Mouse (Mus musculus) thymus, adult 2 months (tissue): Measurements from ENCODE around the gene Slc9a7. TPM values are rescaled to one million over a fixed set of nuclear protein-coding genes. Genes with fewer than 3 reads are reported as not detected.
A peak's percentile ranks its signal among the peaks of the same experiment; 100 is the strongest.

ENCODE experiments used
- DNase-seq: peaks from one replicate; pipeline ENCODE4 v3.0.0; 2021
- H3K27ac ChIP-seq: fragments of 200-500 bp; 2 replicates; pipeline ENCODE4 v1.5.1; 2012; ENCODE audit warnings: low read length, control low read depth; ENCODE audit not compliant: control insufficient read depth, insufficient read depth
- H3K27me3 ChIP-seq: fragments of 200-500 bp; 2 replicates; pipeline ENCODE4 v1.6.1; 2012; ENCODE audit warnings: mild to moderate bottlenecking, low read length, moderate library complexity, mixed read lengths; ENCODE audit not compliant: control insufficient read depth, insufficient read depth
- H3K36me3 ChIP-seq: fragments of 200-500 bp; 2 replicates; pipeline ENCODE4 v1.6.1; 2012; ENCODE audit warnings: mild to moderate bottlenecking, low read length, moderate library complexity; ENCODE audit not compliant: control insufficient read depth, insufficient read depth
- H3K4me1 ChIP-seq: fragments of 200-500 bp; replicated peaks from 2 replicates; pipeline ENCODE4 v1.6.1; 2012; ENCODE audit warnings: low read length; ENCODE audit not compliant: control insufficient read depth, insufficient read depth
- H3K4me3 ChIP-seq: fragments of 200-500 bp; 2 replicates; pipeline ENCODE4 v1.5.1; 2012; ENCODE audit warnings: mild to moderate bottlenecking, low read length, control low read depth, moderate library complexity; ENCODE audit not compliant: control insufficient read depth, insufficient read depth
- CTCF ChIP-seq: fragments of 200-500 bp; IDR thresholded peaks from 2 replicates; pipeline ENCODE4 v1.5.1; 2012; ENCODE audit warnings: mild to moderate bottlenecking, control low read depth, low read length, moderate library complexity, borderline replicate concordance; ENCODE audit not compliant: control insufficient read depth, poor library complexity, insufficient read depth; ENCODE audit errors: extremely low read depth
- POLR2A ChIP-seq: fragments of 200-500 bp; IDR thresholded peaks from 2 replicates; pipeline ENCODE4 v1.6.1; 2012; ENCODE audit warnings: mild to moderate bottlenecking, low read length, control low read depth, moderate library complexity; ENCODE audit not compliant: control insufficient read depth, poor library complexity, insufficient read depth; ENCODE audit errors: extremely low read depth
- WGBS: fragments of 180-500 bp; shearing (Covaris S2); methylation state at CpG from one replicate; pipeline ENCODE4 v1.1.7; 2018; 5-methylcytosine and 5-hydroxymethylcytosine counted together
- polyA plus RNA-seq: library from polyadenylated mRNA; depleted of rRNA; stranded (reverse); fragments of >200 nt; gene quantifications from 2 replicates; pipeline ENCODE4 v1.2.3, GENCODE M21; 2012; rRNA removed

The Slc9a7 gene
- polyA plus RNA-seq, result 6.6 and 7.1 TPM in 2 replicates

DNA sequence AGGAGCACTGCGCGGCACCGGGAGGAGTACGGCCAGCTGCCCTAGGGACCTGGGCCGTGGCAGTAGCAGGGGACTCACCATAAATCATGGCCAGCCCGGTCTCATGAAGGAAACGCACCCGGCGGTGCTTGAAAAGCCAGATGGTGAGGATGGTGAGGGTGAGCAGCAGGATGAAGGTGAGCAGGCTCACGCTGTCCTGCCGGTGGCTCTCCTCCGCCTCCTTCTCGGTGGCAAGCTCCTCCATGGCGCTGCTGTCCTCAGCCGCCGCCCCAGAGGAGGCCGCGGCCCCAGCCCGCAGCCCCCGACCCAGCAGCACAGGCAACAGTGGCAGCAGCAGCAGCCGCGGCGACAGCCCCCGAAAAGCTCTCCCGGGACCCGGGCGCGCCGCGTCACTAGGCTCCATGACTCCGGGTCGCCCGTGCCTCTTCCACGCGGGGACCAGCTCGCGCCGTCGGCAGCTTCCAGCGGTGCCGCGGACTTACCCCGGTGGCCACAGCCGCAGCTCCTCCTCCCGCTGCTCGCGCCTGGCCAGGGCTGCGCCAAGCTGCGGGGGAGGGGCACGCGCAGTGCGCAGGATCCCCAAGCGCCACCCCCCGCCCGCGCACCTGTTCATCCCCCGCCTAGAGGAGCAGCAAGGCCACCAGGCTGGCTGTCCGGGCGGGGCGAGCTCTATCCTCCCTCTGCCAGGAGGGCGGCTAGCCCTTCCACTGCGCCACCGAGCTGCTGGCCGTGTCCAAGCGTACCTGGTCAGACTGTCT, at the start of gene Slc9a7:
Gene Slc9a7, minus strand, starts transcription at position 526 of the 758 bp plus-strand sequence.
- Histone ChIP-seq H3K4me3 (peak within 1 kb of the TSS; percentile 96), H3K27me3 (no peaks in the 10 kb centered on the region), H3K27ac (no peak within 1 kb of the TSS), H3K36me3 (no peaks in the 10 kb centered on the region), H3K4me1 (peaks cover 11% of the 10 kb centered on the region)
- under 1% methylated on average over 51 of the region's 65 CpGs for WGBS
- no peak for TF ChIP-seq POLR2A
- no peak for TF ChIP-seq CTCF
- peak; percentile 68 for DNase-seq

DNA sequence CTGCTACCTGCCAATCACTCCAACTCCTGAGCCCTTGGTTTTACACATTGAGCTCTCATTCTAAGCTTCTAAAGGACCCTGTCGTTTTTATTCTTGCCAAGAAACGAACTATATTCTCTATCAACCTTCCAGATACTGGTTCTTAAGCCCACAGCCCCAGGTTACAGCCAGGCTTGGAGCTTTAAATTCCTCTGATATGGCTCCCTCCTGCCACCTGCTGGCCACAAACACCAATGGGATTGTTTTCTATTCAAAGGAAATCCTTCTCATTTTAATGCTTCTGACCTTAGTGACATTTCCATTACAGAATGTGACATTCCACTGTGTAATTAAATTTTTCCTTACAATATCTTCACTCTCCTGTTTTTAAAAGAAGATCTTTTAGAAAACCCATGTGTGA, 44.1 kb upstream of the Slc9a7 start:
- WGBS, result 19% methylated on average over 2 of the region's 2 CpGs
- no peaks in the 10 kb centered on the region for H3K4me1 ChIP-seq

DNA sequence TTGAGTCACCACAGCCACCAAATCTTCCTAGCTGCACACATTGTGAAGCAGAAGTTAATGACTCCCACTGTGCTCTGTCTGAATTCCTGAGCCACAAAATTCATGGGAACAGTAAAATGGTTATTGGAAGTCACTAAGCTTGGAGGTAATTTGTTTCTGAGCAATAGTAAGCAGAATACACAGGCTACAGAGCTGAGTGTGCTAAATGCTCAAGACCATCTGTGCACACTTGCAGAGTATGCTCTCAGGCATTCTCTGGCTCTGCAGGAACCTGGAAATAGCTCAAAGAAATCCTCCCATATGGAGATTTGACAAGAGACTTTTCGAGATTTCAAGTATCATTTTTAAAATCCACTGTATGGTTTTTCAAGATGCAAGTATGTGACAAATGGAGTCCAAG, 41.1 kb upstream of the Slc9a7 start:
- H3K4me3 ChIP-seq, result no peak overlapping the region
- WGBS, result 88% methylated on average over 1 of the region's 1 CpGs

More for the DNA sequence above, 44.1 kb upstream of the Slc9a7 start:
- H3K4me3 ChIP-seq, result no peak overlapping the region
- DNase-seq, result peak; percentile 41
- H3K36me3 ChIP-seq, result no peaks in the 10 kb centered on the region
- TF ChIP-seq CTCF (no peak), POLR2A (no peak)
- no peaks in the 10 kb centered on the region for H3K27me3 ChIP-seq
- H3K27ac ChIP-seq, result no peak overlapping the region

DNA sequence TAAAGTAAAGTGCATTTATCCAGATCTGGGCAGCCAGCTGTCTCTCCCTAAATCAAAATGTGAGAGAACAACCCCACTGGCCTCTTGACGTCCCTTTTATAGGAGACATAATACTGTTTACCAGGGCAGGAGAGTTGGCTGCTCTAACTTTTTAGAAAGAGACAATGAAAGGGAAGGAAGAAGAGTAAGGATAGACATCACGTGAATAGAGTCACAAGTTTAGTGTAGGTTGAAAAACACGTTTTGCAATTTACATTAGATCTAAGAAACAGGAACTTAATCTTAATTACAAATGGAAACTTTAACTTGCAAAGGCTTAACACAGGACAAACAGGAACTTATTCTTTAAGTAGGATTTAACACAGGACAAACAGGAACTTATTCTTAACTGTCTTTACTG, 15.6 kb upstream of the Slc9a7 start:
- TF ChIP-seq CTCF, result no peak
- TF ChIP-seq POLR2A, result no peak
- Histone ChIP-seq H3K36me3 (no peaks in the 10 kb centered on the region), H3K4me3 (no peak overlapping the region), H3K27ac (no peak overlapping the region), H3K4me1 (no peaks in the 10 kb centered on the region), H3K27me3 (no peaks in the 10 kb centered on the region)
- 31% methylated on average over 3 of the region's 3 CpGs for WGBS
- DNase-seq, result no peak

More for the DNA sequence above, 41.1 kb upstream of the Slc9a7 start:
- H3K27me3 ChIP-seq, result no peaks in the 10 kb centered on the region
- DNase-seq, result no peak
- no peaks in the 10 kb centered on the region for H3K4me1 ChIP-seq
- H3K36me3 ChIP-seq, result no peaks in the 10 kb centered on the region
- TF ChIP-seq CTCF (no peak), POLR2A (no peak)
- H3K27ac ChIP-seq, result no peak overlapping the region

DNA sequence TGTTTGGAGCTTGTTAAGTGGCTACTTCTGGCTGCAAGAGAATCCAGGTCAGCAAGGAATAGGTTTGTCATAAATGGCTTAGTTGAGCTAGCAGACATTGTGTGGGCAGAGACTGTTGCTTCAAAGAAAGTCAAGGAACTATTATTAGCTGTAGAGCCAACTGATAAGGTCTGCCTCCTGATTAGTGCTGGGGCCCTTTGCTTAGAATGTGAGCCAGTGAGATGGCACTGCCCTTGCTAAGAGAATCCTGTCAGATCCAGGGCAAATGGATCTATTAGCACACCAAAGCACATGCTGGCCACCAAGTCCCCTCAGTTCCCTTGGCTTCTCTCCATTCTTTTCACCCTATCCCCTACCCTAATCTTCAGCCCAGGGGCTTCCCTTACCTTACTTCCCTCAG, 14.3 kb upstream of the Slc9a7 start:
- Histone ChIP-seq H3K36me3 (no peaks in the 10 kb centered on the region), H3K27me3 (no peaks in the 10 kb centered on the region), H3K4me1 (no peaks in the 10 kb centered on the region), H3K27ac (no peak overlapping the region), H3K4me3 (no peak overlapping the region)
- DNase-seq, result no peak
- TF ChIP-seq CTCF, result no peak
- no peak for TF ChIP-seq POLR2A

DNA sequence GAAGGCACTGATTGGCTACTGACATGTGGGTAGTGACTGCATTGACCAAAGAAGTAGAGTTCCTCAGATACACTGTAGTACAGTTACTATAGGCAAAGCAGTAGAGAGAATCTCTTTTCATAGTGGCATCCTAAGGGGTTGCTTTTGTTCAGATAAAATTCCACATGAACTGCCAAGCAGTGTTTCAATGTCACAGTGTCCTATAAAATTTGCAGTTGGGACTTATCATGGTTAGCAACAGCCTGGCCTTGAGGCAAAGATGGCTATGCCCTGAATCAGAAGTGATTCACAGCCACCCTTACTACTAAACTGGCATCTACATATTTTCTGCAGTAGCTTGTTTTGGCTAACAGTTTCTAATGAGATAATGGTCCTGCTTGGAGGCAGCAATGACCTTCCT, 11.7 kb upstream of the Slc9a7 start:
- no peak for DNase-seq
- no peak for TF ChIP-seq POLR2A
- TF ChIP-seq CTCF, result no peak
- H3K27ac ChIP-seq, result no peak overlapping the region
- no peak overlapping the region for H3K4me3 ChIP-seq
- H3K27me3 ChIP-seq, result no peaks in the 10 kb centered on the region
- no peaks in the 10 kb centered on the region for H3K4me1 ChIP-seq
- no peaks in the 10 kb centered on the region for H3K36me3 ChIP-seq
